Mouse (Mus musculus) lung, postnatal 4 days (tissue): ENCODE measurements at regions not wholly inside any gene's neighbourhood (a gene's known extent, or its start where the extent isn't known, plus 50 kb on each side); places are given as distances from the start of the nearest gene placed in this dataset.
A peak's percentile ranks its signal among the peaks of the same experiment; 100 is the strongest.

Source experiments
- DNase-seq, 2 experiments: peaks; one replicate each; pipeline ENCODE4 v3.0.0; 2021

- no peak for DNase-seq
Observed at GRCm38 (mm10) chr7:65772845-65773244, 81.9 kb downstream of the Tm2d3 start.

- no peak for DNase-seq
Observed at GRCm38 (mm10) chr7:65773948-65774347, 83.0 kb downstream of the Tm2d3 start.

- DNase-seq, result no peak
Observed at GRCm38 (mm10) chr7:65774388-65775015, 83.5 kb downstream of the Tm2d3 start.

GRCm38 (mm10) chr7:65775016-65775415 lies 84.0 kb downstream of the Tm2d3 start:
- DNase-seq, result no peak

GRCm38 (mm10) chr7:65779716-65780372 lies 81.7 kb upstream of the Pcsk6 start:
- no peak for DNase-seq

GRCm38 (mm10) chr7:65780578-65781370 lies 80.8 kb upstream of the Pcsk6 start:
- no peak for DNase-seq

- DNase-seq, result peak; percentile 25 to 31
Observed at GRCm38 (mm10) chr7:65782024-65782423, 79.5 kb upstream of the Pcsk6 start.

GRCm38 (mm10) chr7:65783773-65784172 lies 77.8 kb upstream of the Pcsk6 start:
- no peak for DNase-seq

GRCm38 (mm10) chr7:65786916-65787315 lies 74.6 kb upstream of the Pcsk6 start:
- no peak for DNase-seq

- DNase-seq, result no peak
Observed at GRCm38 (mm10) chr7:65787849-65788248, 73.7 kb upstream of the Pcsk6 start.

GRCm38 (mm10) chr7:65790264-65790663 lies 71.3 kb upstream of the Pcsk6 start:
- no peak for DNase-seq

- no peak for DNase-seq
Observed at GRCm38 (mm10) chr7:65792187-65792823, 69.2 kb upstream of the Pcsk6 start.

- no peak for DNase-seq
Observed at GRCm38 (mm10) chr7:65802306-65802705, 59.2 kb upstream of the Pcsk6 start.

- DNase-seq, result peak; percentile 41 to 53
Observed at GRCm38 (mm10) chr7:65802806-65803205, 58.7 kb upstream of the Pcsk6 start.

- DNase-seq, result peak; percentile 37 to 73
Observed at GRCm38 (mm10) chr7:65803422-65804303, 57.9 kb upstream of the Pcsk6 start.
